Mouse (Mus musculus) adrenal gland, postnatal 25 days (tissue): Measurements from ENCODE around the gene Bend4. TPM values are rescaled to one million over a fixed set of nuclear protein-coding genes. Genes with fewer than 3 reads are reported as not detected.

Source experiments
- DNase-seq: peaks from one replicate; pipeline ENCODE4 v3.0.0; 2021; ENCODE audit warnings: mixed read lengths
- long read RNA-seq: library from polyadenylated mRNA; stranded (forward); transcript quantifications from one replicate; pipeline ENCODE4 v2.0.0, GENCODE M21; 2021
- total RNA-seq: library from RNA; stranded (reverse); gene quantifications from 2 replicates; pipeline ENCODE4 v1.2.3, GENCODE M21; 2021

Bend4 gene
- total RNA-seq, result 1.1 TPM in 2 replicates
- long read RNA-seq, result 0 reads

- peak; percentile 72 for DNase-seq
Measured at GRCm38 (mm10) chr5:67427443-67428360, at the start of gene Bend4. Gene Bend4 (minus strand): TSS chr5:67428310.

- no peak for DNase-seq
Measured at GRCm38 (mm10) chr5:67473723-67474122, 45.6 kb upstream of the Bend4 start.

GRCm38 (mm10) chr5:67473094-67473493, 45.0 kb upstream of the Bend4 start:
- no peak for DNase-seq

GRCm38 (mm10) chr5:67466866-67467530, 38.9 kb upstream of the Bend4 start:
- no peak for DNase-seq

- no peak for DNase-seq
Measured at GRCm38 (mm10) chr5:67464899-67465298, 36.8 kb upstream of the Bend4 start.

GRCm38 (mm10) chr5:67463636-67464035, 35.5 kb upstream of the Bend4 start:
- DNase-seq, result no peak

GRCm38 (mm10) chr5:67462331-67462730, 34.2 kb upstream of the Bend4 start:
- no peak for DNase-seq

GRCm38 (mm10) chr5:67456841-67457240, 28.7 kb upstream of the Bend4 start:
- DNase-seq, result no peak

- no peak for DNase-seq
Measured at GRCm38 (mm10) chr5:67454282-67454681, 26.2 kb upstream of the Bend4 start.

GRCm38 (mm10) chr5:67449957-67450630, 22.0 kb upstream of the Bend4 start:
- DNase-seq, result no peak

GRCm38 (mm10) chr5:67446526-67446925, 18.4 kb upstream of the Bend4 start:
- DNase-seq, result no peak

- DNase-seq, result no peak
Measured at GRCm38 (mm10) chr5:67444217-67445050, 16.3 kb upstream of the Bend4 start.

GRCm38 (mm10) chr5:67442813-67443450, 14.8 kb upstream of the Bend4 start:
- no peak for DNase-seq

GRCm38 (mm10) chr5:67440563-67440962, 12.5 kb upstream of the Bend4 start:
- DNase-seq, result no peak

- no peak for DNase-seq
Measured at GRCm38 (mm10) chr5:67437403-67437802, 9.3 kb upstream of the Bend4 start.

GRCm38 (mm10) chr5:67426478-67427442, 1.4 kb downstream of the Bend4 start:
- DNase-seq, result peak; percentile 10

- DNase-seq, result no peak
Measured at GRCm38 (mm10) chr5:67426011-67426410, 2.1 kb downstream of the Bend4 start.

- DNase-seq, result no peak
Measured at GRCm38 (mm10) chr5:67424636-67425035, 3.5 kb downstream of the Bend4 start.

- no peak for DNase-seq
Measured at GRCm38 (mm10) chr5:67423963-67424362, 4.1 kb downstream of the Bend4 start.

- no peak for DNase-seq
Measured at GRCm38 (mm10) chr5:67423326-67423725, 4.8 kb downstream of the Bend4 start.
